In genomic region chr19:7617696-7618095, GRCm38 (mm10) we compare ENCODE assay signal across 9 mouse cellular contexts. TPM values are rescaled to one million over a fixed set of nuclear protein-coding genes. Genes with fewer than 3 reads are reported as not detected.
DNase-seq lines count a peak whose midpoint lies in the region; ATAC-seq and TF ChIP-seq lines count a peak whose summit lies in the region.
"Had no signal": no experiment of that assay in that cellular context is flagged by ENCODE, and none has a peak within 500 bp of the region (broad histone marks: within the 10 kb centered on the region; RNA-seq: fewer than 3 reads in every experiment).

No protein-coding gene starts in this region.

- no peaks in the 10 kb centered on the region for H3K4me1 ChIP-seq in intestine, embryonic 14.5 days (replicated peaks; ENCODE audit: control insufficient read depth, insufficient read depth, low read length)

- H3K36me3 ChIP-seq in intestine, embryonic 14.5 days (ENCODE audit: control insufficient read depth, insufficient read depth, low read length): no peaks in the 10 kb centered on the region
- H3K36me3 ChIP-seq in myocyte (ENCODE audit: control insufficient read depth, insufficient read depth): no peaks in the 10 kb centered on the region

- no peak overlapping the region for H3ac ChIP-seq in myocyte (ENCODE audit: control insufficient read depth, insufficient read length)

- ATAC-seq in intestine, embryonic 14.5 days (replicated peaks; ENCODE audit: low FRiP score, low TSS enrichment, low read depth): no peak

- no peak overlapping the region for H3K9ac ChIP-seq in intestine, embryonic 14.5 days (ENCODE audit: low read length)

- intact Hi-C loops in left cerebral cortex, postnatal 25 days (cut with DNase I): loop anchor here (1.0 to 10.0 kb wide), 2 partner anchors 88 to 383 kb away; no protein-coding TSS in a partner anchor

- no peak overlapping the region for H3K4me3 ChIP-seq in intestine, embryonic 14.5 days (ENCODE audit: low read depth, low read length)
- H3K4me3 ChIP-seq in myocyte: no peak overlapping the region
- H3K4me3 ChIP-seq: erythroblast, embryonic 14.5 days had no signal

- no peak overlapping the region for H3K27ac ChIP-seq in intestine, embryonic 14.5 days (ENCODE audit: low read depth)

- 0 out of 2 replicates have a peak, but pooled peaks cover 3% of the 10 kb centered on the region for H3K27me3 ChIP-seq in intestine, embryonic 14.5 days (replicated peaks; ENCODE audit: control insufficient read depth, insufficient read depth, low read length)
- peaks cover 13% of the 10 kb centered on the region for H3K27me3 ChIP-seq in myocyte (ENCODE audit: control insufficient read depth, insufficient read depth, insufficient read length)

- WGBS in intestine, embryonic 14.5 days: 45% methylated on average over 7 of the region's 7 CpGs

- H3K4me2 ChIP-seq in intestine, embryonic 14.5 days (ENCODE audit: low read length): no peak overlapping the region
- H3K4me2 ChIP-seq in myocyte (ENCODE audit: low read depth): peak overlapping the region; percentile 16

- no peaks in the 10 kb centered on the region for H3K9me3 ChIP-seq in intestine, embryonic 14.5 days (ENCODE audit: control insufficient read depth, low read length)

- no peak for TF ChIP-seq POLR2A in myocyte (IDR thresholded peaks at IDR 0.05; ENCODE audit: insufficient read length, low read depth)

- DNase-seq in ovary, adult 18-20 months (ENCODE audit: low spot score): peak; percentile 10
- no peak for DNase-seq in ovary, postnatal 10 days (ENCODE audit: low spot score)
- DNase-seq in cerebellum, adult 8-10 months: peak; percentile 45
- peak; percentile 77 for DNase-seq in forelimb bud, embryonic 11.5 days (ENCODE audit: low read depth, low spot score)
- DNase-seq in intestine, embryonic 14.5 days (ENCODE audit: low spot score): peak; percentile 76
- DNase-seq in left cerebral cortex, postnatal 25 days (ENCODE audit: low spot score in 2 of 2): peak; percentile 70 to 79
- DNase-seq in testis, postnatal 14 days (ENCODE audit: low spot score): peak; percentile 40

- H3K79me2 ChIP-seq in myocyte (ENCODE audit: control insufficient read depth, insufficient read depth): no peaks in the 10 kb centered on the region

TF ChIP-seq in myocyte, 11 proteins besides CTCF, POLR2A, EP300 and RAD21:
- no peak for TF ChIP-seq TCF12 (IDR thresholded peaks at IDR 0.05; ENCODE audit: insufficient read depth, poor library complexity, severe bottlenecking)
- no peak for TF ChIP-seq MYOG (IDR thresholded peaks at IDR 0.05; ENCODE audit: control insufficient read depth in 1 of 3, insufficient read depth in 1 of 3, insufficient read length in 2 of 3, low read depth in 2 of 3)
- no peak for TF ChIP-seq SRF (IDR thresholded peaks at IDR 0.05; ENCODE audit: control insufficient read depth, insufficient read length, low read depth)
- TF ChIP-seq MYOD1 (IDR thresholded peaks at IDR 0.05; ENCODE audit: control insufficient read depth in 1 of 3, insufficient read length in 2 of 3, low read depth in 2 of 3): no peak
- TF ChIP-seq USF1 (IDR thresholded peaks at IDR 0.05; ENCODE audit: low read depth): no peak
- no peak for TF ChIP-seq POLR2AphosphoS2 (IDR thresholded peaks at IDR 0.05; ENCODE audit: insufficient read length, low read depth)
- TF ChIP-seq CEBPB (IDR thresholded peaks at IDR 0.05; ENCODE audit: insufficient read depth, poor library complexity, severe bottlenecking): no peak
- TF ChIP-seq MAX (IDR thresholded peaks at IDR 0.05; ENCODE audit: low read depth): no peak
- no peak for TF ChIP-seq E2F4 (IDR thresholded peaks at IDR 0.05; ENCODE audit: insufficient read depth)
- no peak for TF ChIP-seq REST (IDR thresholded peaks at IDR 0.05; ENCODE audit: insufficient read depth, insufficient read length)
- TF ChIP-seq TCF3 (IDR thresholded peaks at IDR 0.05; ENCODE audit: insufficient read length, low read depth): no peak
TF ChIP-seq in myocyte: peak in this region for 0.

RNA-seq across cellular contexts. Expression of gene Hrasls5, which starts 5.4 kb away (rescaled TPM):
- polyA plus RNA-seq in intestine, embryonic 14.5 days (2014; fragmentation: Nextera tagmentation; extraction: Ambion mirVana): not detected in 2 replicates
- not detected for total RNA-seq in left cerebral cortex, postnatal 25 days (2021)
- polyA plus RNA-seq in myocyte (2012; fragmentation: generic; extraction: Trizol): 0.05 TPM
- polyA plus RNA-seq: erythroblast, embryonic 14.5 days had no signal

RNA-seq across cellular contexts. Expression of gene Lgals12, which starts 10.7 kb away (rescaled TPM):
- 0.88 and 0.93 TPM in 2 replicates for polyA plus RNA-seq in intestine, embryonic 14.5 days (2014; fragmentation: Nextera tagmentation; extraction: Ambion mirVana)
- total RNA-seq in left cerebral cortex, postnatal 25 days (2021): under 1 TPM; 0.16 to 0.64 TPM
- polyA plus RNA-seq in myocyte (2012; fragmentation: generic; extraction: Trizol): 0.31 TPM
- polyA plus RNA-seq: erythroblast, embryonic 14.5 days had no signal
